Mouse (Mus musculus): ENCODE results near the gene Ptprm. TPM values are rescaled to one million over a fixed set of nuclear protein-coding genes. Genes with fewer than 3 reads are reported as not detected.

Ptprm gene
- polyA plus RNA-seq, 1 experiment from 2014 or later: 1.0 TPM

DNA sequence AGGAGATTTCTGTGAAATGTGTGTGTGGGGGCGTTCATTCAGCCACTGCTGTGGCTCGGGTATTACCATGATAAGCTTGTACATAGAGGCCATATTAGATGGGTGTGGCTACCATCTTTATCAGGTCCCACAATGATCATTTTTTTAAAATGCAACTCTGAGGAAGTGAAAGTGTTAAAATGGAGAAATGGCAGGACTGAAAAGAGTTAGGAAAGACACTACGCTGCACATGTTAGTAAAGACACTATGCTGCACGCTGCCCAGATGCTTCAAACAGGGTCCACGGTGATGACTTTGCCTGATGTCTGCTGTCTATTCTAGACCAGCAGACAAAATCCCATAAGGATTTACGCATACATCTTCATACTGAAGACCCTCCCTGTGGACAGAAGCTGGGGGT is 298.6 kb downstream of the Ptprm start:
- DNase-seq: no peak
- Histone ChIP-seq H3K27ac (no peak overlapping the region), H3K9me3 (replicated peaks) (no peaks in the 10 kb centered on the region), H3K4me1 (replicated peaks) (no peaks in the 10 kb centered on the region), H3K27me3 (no peaks in the 10 kb centered on the region), H3K9ac (no peak overlapping the region), H3K4me2 (no peak overlapping the region), H3K36me3 (no peaks in the 10 kb centered on the region), H3K4me3 (replicated peaks) (no peak overlapping the region)
- 63% methylated on average over 6 of the region's 6 CpGs for WGBS (ENCODE audit: insufficient replicate concordance)
- ATAC-seq (ENCODE audit: low read depth): no peak

DNA sequence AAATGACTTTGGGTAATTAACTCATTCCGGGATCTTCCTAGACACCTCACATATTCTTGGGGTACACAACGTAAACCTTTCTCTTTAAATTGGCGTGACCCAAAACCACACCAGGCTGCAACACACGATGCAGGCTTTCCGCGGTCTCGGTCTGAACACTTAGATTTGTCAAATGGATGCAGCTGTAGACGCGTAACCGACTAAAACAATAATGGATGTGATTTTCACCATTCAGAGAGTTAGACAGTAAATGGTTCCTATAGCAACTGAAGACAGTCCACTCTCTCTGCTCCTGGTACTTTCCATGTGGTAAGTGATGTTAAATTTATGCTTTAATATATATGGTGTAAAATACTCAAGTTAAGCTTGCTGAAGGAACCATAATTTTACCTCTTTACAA is 300.1 kb downstream of the Ptprm start:
- Histone ChIP-seq H3K4me1 (replicated peaks) (no peaks in the 10 kb centered on the region), H3K4me2 (no peak overlapping the region), H3K9ac (no peak overlapping the region), H3K36me3 (no peaks in the 10 kb centered on the region), H3K27me3 (no peaks in the 10 kb centered on the region), H3K4me3 (replicated peaks) (no peak overlapping the region), H3K27ac (no peak overlapping the region), H3K9me3 (replicated peaks) (no peaks in the 10 kb centered on the region)
- no peak for DNase-seq
- no peak for ATAC-seq (ENCODE audit: low read depth)
- 81% methylated on average over 10 of the region's 10 CpGs for WGBS (ENCODE audit: insufficient replicate concordance)

DNA sequence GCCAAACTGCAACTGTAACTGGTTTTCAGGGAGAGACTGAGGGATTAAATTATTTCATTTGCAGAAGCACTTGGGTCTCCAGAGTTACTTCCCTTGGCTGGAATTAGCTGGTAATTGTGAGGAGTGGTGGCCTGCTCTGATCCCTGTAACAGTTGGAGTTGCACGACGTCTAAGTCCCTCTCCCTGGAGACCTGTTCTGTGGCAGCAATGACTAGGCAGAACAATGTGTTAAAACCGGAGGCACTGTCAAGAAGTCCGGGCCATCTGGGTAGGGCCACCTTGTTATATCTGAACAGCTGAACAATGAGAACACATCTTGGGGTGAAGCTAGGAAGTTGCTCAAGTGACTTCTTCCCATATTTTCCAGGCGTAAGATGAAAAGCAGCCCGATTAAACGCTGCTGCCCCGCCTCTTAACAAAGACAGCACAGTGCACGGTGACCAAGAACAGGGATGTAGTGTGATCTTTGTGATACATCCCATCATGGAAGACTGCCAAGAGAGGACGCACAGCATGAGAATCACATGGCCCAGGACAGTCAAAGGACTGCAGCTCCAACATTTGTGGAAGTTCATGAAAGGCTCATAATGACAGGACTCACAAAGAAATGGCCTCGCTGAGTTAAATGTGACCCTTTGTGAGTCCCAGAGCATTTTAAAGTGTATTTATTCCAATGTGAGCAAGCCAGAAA is 301.5 kb downstream of the Ptprm start:
- Histone ChIP-seq H3K9me3 (replicated peaks) (no peaks in the 10 kb centered on the region), H3K27me3 (no peaks in the 10 kb centered on the region), H3K4me1 (replicated peaks) (no peaks in the 10 kb centered on the region), H3K4me2 (no peak overlapping the region), H3K9ac (no peak overlapping the region), H3K4me3 (replicated peaks) (no peak overlapping the region), H3K36me3 (no peaks in the 10 kb centered on the region), H3K27ac (no peak overlapping the region)
- 76% methylated on average over 11 of the region's 11 CpGs for WGBS (ENCODE audit: insufficient replicate concordance)
- no peak for ATAC-seq (ENCODE audit: low read depth)
- no peak for DNase-seq

DNA sequence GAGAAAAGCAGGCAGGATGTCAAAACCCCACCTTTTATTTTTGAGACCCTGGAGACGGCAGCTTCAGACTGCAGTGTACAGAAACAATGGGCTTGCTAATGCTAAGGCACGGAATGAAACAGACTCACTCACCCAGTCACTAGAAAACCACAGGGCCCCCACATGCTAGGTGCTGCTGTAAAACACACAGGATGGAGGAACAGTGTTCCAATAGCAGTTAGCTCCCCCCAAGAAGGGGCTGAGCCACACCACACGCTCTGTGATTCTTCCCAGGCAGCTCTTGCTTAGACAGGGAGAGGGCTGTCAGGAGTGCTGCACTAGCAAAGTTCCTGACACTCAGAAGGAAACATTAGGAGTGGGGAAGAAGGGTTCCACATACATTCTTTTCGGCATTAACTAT is 306.6 kb downstream of the Ptprm start:
- DNase-seq (no peak), ATAC-seq (ENCODE audit: low read depth) (no peak)
- no peaks in the 10 kb centered on the region for H3K36me3 ChIP-seq
- H3K27me3 ChIP-seq: no peaks in the 10 kb centered on the region
- WGBS (ENCODE audit: insufficient replicate concordance): 61% methylated on average over 4 of the region's 4 CpGs
- H3K4me3 ChIP-seq (replicated peaks): no peak overlapping the region
- H3K9ac ChIP-seq: no peak overlapping the region
- H3K9me3 ChIP-seq (replicated peaks): no peaks in the 10 kb centered on the region
- no peaks in the 10 kb centered on the region for H3K4me1 ChIP-seq (replicated peaks)
- H3K4me2 ChIP-seq: no peak overlapping the region
- H3K27ac ChIP-seq: no peak overlapping the region

DNA sequence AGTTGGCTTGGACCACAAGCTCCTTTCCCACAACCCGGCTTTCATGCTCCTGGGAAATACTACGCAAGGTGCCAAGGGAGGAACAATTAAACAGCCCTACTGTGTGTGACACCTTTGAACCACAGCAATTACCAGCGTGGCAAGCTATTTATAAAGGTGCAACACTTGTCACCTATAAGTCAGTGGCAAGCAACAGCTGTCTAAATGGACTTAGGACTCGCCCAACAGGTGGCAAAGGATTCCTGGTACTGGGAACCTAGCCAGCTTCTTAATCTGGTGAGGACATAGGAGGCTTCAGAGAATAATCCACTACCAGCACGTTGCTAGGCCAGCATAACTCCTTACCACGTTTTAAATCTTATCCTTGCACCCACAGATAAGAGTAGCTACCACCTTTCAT is 315.7 kb downstream of the Ptprm start:
- whole genome bisulfite sequencing (ENCODE audit: insufficient replicate concordance): 54% methylated on average over 6 of the region's 6 CpGs
- Histone ChIP-seq H3K4me2 (no peak overlapping the region), H3K36me3 (no peaks in the 10 kb centered on the region), H3K9me3 (replicated peaks) (no peaks in the 10 kb centered on the region), H3K4me1 (replicated peaks) (no peaks in the 10 kb centered on the region), H3K9ac (no peak overlapping the region), H3K4me3 (replicated peaks) (no peak overlapping the region), H3K27ac (no peak overlapping the region), H3K27me3 (no peaks in the 10 kb centered on the region)
- no peak for DNase-seq
- no peak for ATAC-seq (ENCODE audit: low read depth)

DNA sequence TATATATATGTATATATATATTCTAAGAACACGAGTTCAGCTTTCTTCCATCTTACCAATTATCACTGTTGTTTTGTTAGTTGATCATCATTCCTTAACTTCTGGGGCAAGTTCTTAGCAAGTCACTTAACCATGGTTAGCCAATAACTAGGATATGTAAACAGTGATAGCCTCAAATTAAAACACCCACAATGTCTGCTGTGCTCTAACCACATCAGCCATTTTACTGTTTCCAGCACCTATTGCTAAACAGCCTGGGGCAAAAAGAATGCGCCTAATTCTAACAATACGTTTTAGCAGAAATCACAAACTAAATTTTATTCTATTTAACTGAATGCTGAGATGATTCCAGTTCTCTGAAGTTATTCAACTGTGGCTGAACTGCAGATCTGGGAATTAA is 320.7 kb downstream of the Ptprm start:
- no peaks in the 10 kb centered on the region for H3K27me3 ChIP-seq
- no peak overlapping the region for H3K9ac ChIP-seq
- ATAC-seq (ENCODE audit: low read depth): no peak
- H3K9me3 ChIP-seq (replicated peaks): no peaks in the 10 kb centered on the region
- WGBS (ENCODE audit: insufficient replicate concordance): 74% methylated on average over 3 of the region's 3 CpGs
- no peaks in the 10 kb centered on the region for H3K36me3 ChIP-seq
- no peak for DNase-seq
- no peak overlapping the region for H3K4me3 ChIP-seq (replicated peaks)
- no peak overlapping the region for H3K4me2 ChIP-seq
- no peak overlapping the region for H3K27ac ChIP-seq
- H3K4me1 ChIP-seq (replicated peaks): no peaks in the 10 kb centered on the region

DNA sequence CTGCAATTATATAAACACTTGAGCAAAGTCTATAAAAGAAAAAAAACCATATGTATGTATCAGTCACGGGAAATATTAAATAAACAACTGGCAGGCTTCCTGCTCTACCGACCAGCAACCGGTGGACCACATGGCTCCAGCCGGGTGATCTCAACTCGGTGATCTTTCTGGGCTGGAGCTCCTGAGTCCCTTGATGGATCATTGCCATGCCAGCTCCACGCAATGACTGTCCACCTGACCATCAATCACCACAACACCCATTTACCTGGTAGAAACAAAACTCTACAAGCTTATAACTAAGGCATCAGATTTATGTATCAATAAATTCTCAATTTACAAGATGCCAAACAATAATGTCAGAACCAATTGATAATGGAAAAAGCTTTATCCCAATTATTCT is 322.2 kb downstream of the Ptprm start:
- Histone ChIP-seq H3K4me1 (replicated peaks) (no peaks in the 10 kb centered on the region), H3K27ac (no peak overlapping the region), H3K36me3 (no peaks in the 10 kb centered on the region), H3K4me2 (no peak overlapping the region), H3K27me3 (no peaks in the 10 kb centered on the region), H3K4me3 (replicated peaks) (no peak overlapping the region), H3K9me3 (replicated peaks) (no peaks in the 10 kb centered on the region), H3K9ac (no peak overlapping the region)
- ATAC-seq (ENCODE audit: low read depth): no peak
- WGBS (ENCODE audit: insufficient replicate concordance): 72% methylated on average over 6 of the region's 6 CpGs
- DNase-seq: no peak

DNA sequence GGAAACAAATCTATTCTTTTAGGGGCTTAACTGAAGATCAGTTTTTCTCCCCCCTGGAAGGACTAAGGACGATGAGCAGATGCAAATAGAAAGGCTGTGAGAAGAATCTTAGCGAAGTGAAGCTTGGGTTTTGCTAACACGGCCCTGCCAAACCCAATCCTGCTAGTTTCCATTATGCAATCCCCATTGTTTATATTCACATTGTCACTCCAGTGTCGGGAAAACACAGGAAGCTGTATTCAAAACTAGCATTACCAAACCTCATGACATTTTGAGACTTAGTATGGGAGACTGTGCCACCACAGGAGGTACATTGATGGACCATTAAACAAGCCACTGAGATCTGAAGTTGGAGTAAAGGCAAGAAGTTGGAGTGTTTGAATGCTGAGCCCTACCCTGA is 322.9 kb downstream of the Ptprm start:
- no peak for ATAC-seq (ENCODE audit: low read depth)
- H3K4me1 ChIP-seq (replicated peaks): no peaks in the 10 kb centered on the region
- no peak for DNase-seq
- no peak overlapping the region for H3K27ac ChIP-seq
- no peak overlapping the region for H3K4me2 ChIP-seq
- H3K27me3 ChIP-seq: no peaks in the 10 kb centered on the region
- 55% methylated on average over 4 of the region's 4 CpGs for WGBS (ENCODE audit: insufficient replicate concordance)
- H3K36me3 ChIP-seq: no peaks in the 10 kb centered on the region
- H3K9me3 ChIP-seq (replicated peaks): no peaks in the 10 kb centered on the region
- H3K9ac ChIP-seq: no peak overlapping the region
- no peak overlapping the region for H3K4me3 ChIP-seq (replicated peaks)

DNA sequence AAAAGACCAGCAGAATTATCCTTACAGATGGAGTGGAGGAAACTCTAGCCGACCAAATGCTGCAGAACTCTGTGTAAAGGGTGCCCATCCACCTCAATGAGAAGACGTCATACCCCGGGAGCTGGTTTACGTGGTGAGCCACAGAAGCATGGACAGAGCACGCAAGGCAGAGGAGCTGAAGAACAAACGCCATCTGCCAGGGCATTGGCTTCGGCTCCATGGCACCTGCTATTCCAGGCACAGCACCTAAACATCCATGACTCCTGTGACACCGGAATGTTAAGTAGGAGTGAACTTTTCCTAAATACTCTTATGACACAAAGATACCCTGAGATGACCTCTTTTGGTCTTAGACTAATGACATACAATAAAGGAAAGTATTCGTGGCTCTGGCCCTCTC is 327.0 kb downstream of the Ptprm start:
- Histone ChIP-seq H3K9me3 (replicated peaks) (no peaks in the 10 kb centered on the region), H3K4me2 (no peak overlapping the region), H3K4me1 (replicated peaks) (no peaks in the 10 kb centered on the region), H3K36me3 (no peaks in the 10 kb centered on the region), H3K27me3 (no peaks in the 10 kb centered on the region), H3K4me3 (replicated peaks) (no peak overlapping the region), H3K27ac (no peak overlapping the region), H3K9ac (no peak overlapping the region)
- no peak for ATAC-seq (ENCODE audit: low read depth)
- 70% methylated on average over 9 of the region's 9 CpGs for WGBS (ENCODE audit: insufficient replicate concordance)
- DNase-seq: no peak

DNA sequence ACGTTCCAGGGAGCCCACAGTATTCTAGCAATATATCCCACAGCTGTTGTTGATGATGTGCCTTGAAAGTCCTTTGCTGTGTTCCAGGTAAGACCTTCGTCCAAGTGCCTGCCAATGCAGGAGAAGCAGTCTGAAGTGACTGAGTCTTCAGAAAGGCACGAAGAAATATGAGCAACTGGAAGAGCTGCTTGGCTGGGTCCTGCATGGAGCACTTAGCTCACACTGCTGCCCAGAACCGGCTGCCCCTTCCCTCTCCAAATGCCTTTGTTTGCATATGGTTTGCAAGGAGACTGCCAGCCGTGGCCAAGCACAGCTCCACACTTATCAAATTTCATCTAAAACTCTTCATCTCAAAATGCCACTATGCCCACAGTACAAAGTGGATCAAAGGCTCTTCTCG is 337.8 kb downstream of the Ptprm start:
- WGBS (ENCODE audit: insufficient replicate concordance): 54% methylated on average over 6 of the region's 6 CpGs
- DNase-seq (no peak), ATAC-seq (ENCODE audit: low read depth) (no peak)
- Histone ChIP-seq H3K27ac (no peak overlapping the region), H3K4me3 (replicated peaks) (no peak overlapping the region), H3K4me2 (no peak overlapping the region), H3K36me3 (no peaks in the 10 kb centered on the region), H3K9ac (no peak overlapping the region), H3K27me3 (no peaks in the 10 kb centered on the region), H3K9me3 (replicated peaks) (no peaks in the 10 kb centered on the region), H3K4me1 (replicated peaks) (no peaks in the 10 kb centered on the region)

DNA sequence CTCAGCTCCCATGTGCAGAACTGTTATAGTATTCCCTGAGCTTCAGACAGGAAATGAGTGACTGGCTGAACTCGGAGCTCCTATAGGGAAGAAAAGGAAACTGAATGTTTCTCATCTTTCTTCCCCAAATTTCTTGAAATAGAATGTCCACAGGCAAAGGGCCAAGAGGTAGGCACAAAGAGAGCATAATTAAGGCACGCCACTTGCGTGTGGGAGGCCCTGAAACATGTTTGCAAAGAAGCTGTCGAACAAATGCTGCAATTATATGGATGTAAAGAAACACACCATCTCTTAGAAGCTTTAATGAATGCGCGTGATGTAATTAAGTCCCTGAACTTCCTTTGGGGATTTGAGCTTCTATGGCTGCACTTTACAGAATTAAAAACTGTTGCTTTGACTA is 341.0 kb downstream of the Ptprm start:
- no peak for ATAC-seq (ENCODE audit: low read depth)
- H3K9me3 ChIP-seq (replicated peaks): no peaks in the 10 kb centered on the region
- H3K9ac ChIP-seq: no peak overlapping the region
- H3K27me3 ChIP-seq: no peaks in the 10 kb centered on the region
- no peak overlapping the region for H3K4me2 ChIP-seq
- H3K27ac ChIP-seq: no peak overlapping the region
- WGBS (ENCODE audit: insufficient replicate concordance): 66% methylated on average over 6 of the region's 6 CpGs
- no peak overlapping the region for H3K4me3 ChIP-seq (replicated peaks)
- H3K4me1 ChIP-seq (replicated peaks): no peaks in the 10 kb centered on the region
- no peaks in the 10 kb centered on the region for H3K36me3 ChIP-seq
- no peak for DNase-seq

DNA sequence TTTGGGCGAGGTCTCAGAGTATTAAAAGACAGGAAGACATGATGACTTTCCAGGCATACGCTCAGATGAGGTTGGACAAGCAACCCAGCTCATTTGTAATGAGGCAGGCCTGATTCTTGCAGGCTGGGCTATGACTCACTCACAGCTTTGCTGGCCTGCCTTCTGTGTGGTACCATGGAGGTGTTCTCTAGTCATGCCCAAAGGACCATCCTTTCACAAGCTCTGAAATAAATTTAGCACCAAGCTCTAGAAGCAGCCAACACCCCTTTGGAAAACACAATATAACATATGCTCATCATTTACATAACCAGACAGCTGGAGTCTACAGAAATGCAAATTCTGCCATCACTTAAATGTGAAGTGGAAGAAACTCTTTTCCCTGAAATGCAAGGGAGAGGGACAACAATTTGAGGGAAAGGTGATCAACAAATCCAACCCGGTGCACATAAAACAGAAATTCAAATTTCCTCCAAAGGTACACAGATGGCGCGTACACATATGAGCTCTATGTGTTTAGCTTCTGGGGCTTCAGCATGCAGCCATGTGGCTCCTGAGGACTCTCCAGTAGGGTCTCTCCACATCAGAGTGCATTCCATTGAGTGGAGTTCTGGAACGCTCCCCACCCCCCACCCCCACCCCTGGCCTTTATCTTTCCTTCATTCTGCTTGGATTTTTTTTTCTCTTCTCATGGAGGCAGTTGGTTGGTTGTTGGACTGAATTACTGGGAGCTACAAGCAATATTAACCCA is 342.2 kb downstream of the Ptprm start:
- no peaks in the 10 kb centered on the region for H3K4me1 ChIP-seq (replicated peaks)
- WGBS (ENCODE audit: insufficient replicate concordance): 75% methylated on average over 6 of the region's 6 CpGs
- no peak for ATAC-seq (ENCODE audit: low read depth)

More for the DNA sequence above, 342.2 kb downstream of the Ptprm start:
- Histone ChIP-seq H3K9ac (no peak overlapping the region), H3K4me3 (replicated peaks) (no peak overlapping the region), H3K27me3 (no peaks in the 10 kb centered on the region), H3K9me3 (replicated peaks) (no peaks in the 10 kb centered on the region), H3K27ac (no peak overlapping the region), H3K4me2 (no peak overlapping the region), H3K36me3 (no peaks in the 10 kb centered on the region)
- DNase-seq: no peak
